Mouse (Mus musculus) adipocyte (in vitro differentiated cells): ENCODE data around the gene Qrich2.
"Not testable (repeated sequence)": the region's sequence is repeated elsewhere in the genome, so short reads cannot be mapped to it uniquely, and the experiment has no call there.

Experiments
- DNase-seq: peaks from one replicate; pipeline ENCODE4 v3.0.0-alpha.2; 2016; ENCODE audit warnings: low spot score

Gene Qrich2

GRCm38 (mm10) chr11:116410415-116410814 is 55.6 kb downstream of the Qrich2 start:
- DNase-seq = not testable (repeated sequence)

GRCm38 (mm10) chr11:116409008-116409407 is 57.0 kb downstream of the Qrich2 start:
- DNase-seq = no peak

- no peak for DNase-seq
Observed at GRCm38 (mm10) chr11:116406231-116406728, 59.8 kb downstream of the Qrich2 start.

- no peak for DNase-seq
Observed at GRCm38 (mm10) chr11:116405601-116406000, 60.4 kb downstream of the Qrich2 start.

- no peak for DNase-seq
Observed at GRCm38 (mm10) chr11:116400560-116400959, 65.5 kb downstream of the Qrich2 start.

- DNase-seq = no peak
Observed at GRCm38 (mm10) chr11:116398348-116398677, 67.7 kb downstream of the Qrich2 start.

- DNase-seq = no peak
Observed at GRCm38 (mm10) chr11:116397517-116398347, 68.3 kb downstream of the Qrich2 start.

- no peak for DNase-seq
Observed at GRCm38 (mm10) chr11:116396934-116397330, 69.1 kb downstream of the Qrich2 start.

GRCm38 (mm10) chr11:116396276-116396933 is 69.6 kb downstream of the Qrich2 start:
- no peak for DNase-seq

- no peak for DNase-seq
Observed at GRCm38 (mm10) chr11:116394769-116395168, 71.3 kb downstream of the Qrich2 start.
